Mouse (Mus musculus): Measurements from ENCODE around the gene Hps4.

Hps4 gene

DNA sequence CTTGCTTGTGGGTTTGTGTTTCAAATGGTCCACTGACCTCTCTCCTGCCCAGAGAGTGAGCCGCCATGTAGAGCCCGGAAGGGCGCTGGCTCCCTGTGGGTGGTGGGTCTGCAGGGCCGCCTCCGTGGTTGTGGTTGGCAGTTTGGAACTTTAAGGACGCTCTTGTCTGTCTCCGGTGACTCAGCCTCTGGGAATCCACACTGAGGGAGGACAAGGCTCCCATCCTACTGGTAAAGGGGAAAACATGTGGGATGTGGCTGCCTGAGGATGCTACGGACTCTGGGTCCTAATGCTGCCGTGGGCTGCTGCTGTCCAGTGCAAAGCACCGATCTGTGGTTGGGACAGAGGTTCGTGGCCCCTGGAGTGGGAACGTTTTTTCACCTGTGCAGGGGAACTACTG lies 25.0 kb downstream of the Hps4 start:
- no peak for DNase-seq

DNA sequence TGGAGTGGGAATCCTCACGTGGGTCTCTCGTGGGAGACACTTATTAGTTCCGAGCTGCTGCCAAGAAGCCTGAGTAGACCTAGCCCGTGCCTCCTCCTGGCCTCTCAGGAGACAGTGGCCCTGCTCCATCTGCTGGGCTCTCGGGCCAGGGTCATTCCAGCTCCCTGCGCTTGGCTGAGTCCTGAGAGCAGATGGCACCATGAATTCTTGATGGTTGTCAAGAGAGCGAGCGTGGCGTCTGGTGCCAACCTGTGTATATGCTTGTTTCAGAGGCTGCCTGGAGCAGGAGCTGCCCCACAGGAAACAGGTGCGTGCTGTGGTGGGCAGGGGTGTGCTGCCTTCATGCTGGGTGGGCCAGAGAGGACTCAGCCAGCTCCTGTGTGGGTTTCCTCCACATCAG lies 25.8 kb downstream of the Hps4 start:
- DNase-seq = no peak

DNA sequence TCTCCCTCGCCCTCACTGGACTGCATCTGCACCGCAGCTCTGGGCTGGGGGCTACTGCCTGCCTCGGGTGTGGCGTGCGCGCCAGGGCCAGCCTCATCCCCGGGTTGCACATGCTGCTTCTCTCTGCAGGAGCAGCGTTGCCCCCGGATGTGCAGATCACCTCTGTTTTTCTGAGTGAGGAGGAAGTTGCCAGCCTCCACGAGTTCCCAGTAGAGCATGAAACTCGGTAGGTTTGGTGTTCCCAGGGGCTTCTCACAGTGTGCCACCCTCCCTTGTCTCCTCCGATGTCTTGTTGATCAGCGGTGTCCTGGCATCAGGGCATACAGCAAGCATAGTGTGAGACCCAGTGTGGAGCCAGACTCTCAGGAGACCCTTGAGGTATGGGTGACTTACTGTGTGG lies 26.4 kb downstream of the Hps4 start:
- no peak for DNase-seq

DNA sequence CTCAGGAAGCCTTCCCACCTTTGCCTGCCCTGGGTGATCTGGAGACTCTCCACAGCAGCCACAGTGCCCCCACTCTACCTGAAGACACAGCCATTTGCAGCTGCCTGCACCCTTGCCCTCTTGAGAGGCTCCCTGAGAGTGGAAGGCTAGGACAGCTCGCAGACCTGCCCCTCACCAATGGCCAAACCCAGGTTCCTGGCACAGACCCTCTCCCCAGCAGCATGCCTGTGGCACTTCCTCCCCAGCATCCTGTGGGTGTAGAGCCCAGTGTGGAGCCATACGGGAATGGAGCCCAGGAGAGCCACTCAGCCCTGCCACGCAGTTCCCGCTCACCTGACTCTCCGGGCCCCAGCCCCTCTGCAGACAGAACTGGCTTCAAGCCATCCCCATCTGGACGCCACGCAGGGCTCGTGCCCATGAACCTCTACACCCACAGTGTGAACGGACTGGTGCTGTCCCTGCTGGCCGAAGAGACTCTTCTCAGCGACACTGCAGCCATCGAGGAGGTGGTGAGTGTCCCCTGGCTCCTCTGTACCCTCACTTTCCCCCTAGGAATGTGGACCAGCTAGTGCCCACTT lies 27.4 kb downstream of the Hps4 start:
- DNase-seq = no peak

DNA sequence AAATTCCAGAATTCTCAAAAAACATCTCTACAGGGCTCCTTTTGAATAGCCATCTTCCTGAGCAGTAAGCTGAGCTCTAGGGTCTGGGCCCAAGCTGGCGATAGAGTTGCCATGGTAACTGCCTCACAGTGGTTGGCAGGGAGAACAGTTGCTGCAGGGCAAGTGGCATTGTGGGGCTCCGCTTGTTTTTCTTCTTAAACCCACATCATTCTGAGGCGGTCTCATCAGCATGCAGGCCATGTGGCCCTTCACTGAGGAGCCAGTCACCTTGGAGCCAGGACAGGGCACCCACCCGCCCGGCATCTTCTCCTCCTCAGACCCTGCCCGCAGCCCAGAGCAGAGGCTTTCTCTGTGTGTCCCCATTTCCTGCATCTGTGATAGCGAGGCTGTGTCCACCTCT lies 29.1 kb downstream of the Hps4 start:
- no peak for DNase-seq

DNA sequence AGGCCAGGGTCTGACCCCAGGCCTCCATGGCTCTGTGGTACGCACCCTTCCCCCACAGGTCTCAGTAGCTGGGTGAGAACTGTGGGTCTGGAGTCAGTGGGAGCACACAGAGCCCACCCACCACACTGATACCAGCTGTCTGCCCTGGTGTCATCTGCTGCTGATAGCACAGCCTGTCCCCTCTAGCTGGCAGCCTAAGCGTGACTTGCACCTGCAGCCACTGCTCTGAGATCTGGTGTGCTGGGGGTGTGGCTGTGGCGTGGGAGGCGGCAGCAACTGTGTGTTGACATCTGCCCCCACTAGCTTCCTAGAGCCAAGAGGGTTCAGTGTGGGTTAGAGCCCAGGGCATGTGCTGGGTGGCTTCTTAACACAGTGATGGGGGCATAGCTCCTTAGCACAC lies 33.2 kb downstream of the Hps4 start:
- no peak for DNase-seq

DNA sequence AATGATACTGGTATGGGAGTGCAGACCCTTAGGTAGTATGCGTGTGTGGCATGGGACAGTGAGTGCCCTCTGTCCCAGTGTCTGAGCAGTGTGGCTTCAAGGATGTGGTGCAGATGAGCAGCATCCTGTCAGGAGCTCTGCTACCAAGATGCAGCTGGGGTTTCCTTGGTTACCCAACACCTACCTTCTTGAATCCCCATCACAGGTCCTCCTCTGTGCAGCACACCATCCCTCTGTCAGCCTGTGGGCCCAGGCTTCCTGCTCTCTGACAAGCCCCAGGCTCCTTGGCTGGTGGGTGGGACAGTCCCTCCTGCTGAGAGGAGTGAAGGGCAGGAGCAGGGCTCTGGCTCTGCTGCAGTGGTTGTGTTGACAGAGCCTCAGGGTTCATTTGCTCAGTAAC lies 34.5 kb downstream of the Hps4 start:
- no peak for DNase-seq

DNA sequence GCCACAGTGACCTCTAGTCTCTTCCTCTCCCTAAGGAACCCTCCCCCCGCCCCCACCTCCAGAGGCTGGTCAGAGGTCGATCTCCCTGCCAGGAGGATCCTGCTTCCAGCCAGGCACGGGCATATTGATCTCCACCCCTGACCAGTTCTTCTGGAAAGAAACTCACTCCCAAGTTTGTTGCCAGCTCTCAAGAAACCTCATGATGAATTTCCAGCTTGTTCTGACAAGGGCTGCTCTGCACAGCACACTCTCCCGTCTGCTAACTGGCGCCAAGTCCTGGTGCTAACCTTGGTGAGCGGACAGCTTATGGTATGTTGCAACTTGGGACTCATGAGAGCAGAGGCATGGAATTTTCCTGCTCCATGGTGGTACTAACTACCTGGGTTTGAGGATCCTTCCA lies 35.8 kb downstream of the Hps4 start:
- no peak for DNase-seq

DNA sequence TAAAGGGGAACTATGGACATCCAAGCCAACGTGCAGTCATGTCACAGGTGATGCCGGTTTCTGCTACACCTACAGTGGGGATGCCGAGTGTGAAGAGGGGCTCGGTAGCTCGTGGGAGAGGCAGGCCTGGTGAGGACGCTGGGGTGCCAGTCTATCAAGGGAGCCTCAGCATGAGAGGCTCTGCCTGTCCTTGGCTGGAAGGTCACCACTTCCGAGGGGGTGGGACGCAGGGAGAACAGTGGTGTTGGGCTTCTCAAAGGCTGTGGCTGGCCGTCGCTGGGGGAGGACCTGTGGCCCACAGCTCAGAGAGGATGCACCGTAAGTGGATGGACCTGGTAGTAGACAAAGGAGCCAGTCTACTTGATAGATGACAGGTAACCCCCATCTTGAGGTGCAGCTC lies 38.3 kb downstream of the Hps4 start:
- no peak for DNase-seq

DNA sequence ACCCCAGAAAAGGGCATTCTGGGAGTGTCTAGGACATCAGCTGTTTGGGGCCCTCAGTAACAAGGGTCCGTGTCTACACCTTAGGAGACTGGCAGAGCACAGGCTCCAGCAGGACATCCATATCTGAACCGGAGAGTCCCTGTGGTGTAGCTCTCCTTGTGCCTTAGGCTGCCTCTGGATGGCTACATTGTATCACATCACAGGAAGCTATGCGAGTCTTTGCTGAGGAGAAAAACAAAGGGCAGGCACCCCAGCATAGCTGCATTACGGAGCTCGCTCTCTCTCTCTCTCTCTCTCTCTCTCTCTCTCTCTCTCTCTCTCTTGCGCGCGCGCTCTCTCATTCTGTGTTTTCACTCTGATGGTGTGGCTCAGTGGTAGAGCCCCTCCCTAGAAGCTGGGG lies 39.2 kb downstream of the Hps4 start:
- DNase-seq = no peak

DNA sequence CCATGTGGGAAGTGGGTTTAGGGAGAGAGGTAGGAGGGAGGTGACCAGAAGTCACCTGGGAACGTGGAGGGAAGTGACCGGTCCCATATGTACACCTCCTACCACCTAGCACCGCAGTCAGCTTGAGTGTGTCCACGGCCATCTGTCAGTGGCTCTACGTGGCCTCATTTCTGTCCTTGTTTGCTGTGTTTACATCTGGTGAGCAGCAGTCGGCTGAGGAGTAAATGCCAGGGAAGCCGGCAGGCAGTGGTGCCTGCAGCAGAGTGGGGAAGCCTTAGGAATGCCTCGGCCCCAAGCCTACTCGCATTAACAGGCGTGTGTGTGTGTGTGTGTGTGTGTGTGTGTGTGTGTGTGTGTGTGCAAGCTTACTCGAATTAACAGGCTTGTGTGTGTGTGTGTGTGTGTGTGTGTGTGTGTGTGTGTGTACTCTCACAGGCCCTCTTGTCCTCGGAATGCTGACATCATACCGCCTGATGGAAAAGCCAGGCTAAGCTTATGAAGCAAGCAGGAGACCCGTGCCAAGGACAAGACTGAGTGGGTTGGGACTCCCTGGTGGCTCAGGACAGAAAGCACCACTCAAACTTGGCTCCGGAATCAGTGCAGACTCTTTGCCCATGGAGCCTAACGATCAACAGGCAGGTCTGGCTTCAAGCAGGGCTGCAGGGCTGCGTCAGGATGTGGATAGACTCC lies 39.9 kb downstream of the Hps4 start:
- peak; percentile 50 for DNase-seq

DNA sequence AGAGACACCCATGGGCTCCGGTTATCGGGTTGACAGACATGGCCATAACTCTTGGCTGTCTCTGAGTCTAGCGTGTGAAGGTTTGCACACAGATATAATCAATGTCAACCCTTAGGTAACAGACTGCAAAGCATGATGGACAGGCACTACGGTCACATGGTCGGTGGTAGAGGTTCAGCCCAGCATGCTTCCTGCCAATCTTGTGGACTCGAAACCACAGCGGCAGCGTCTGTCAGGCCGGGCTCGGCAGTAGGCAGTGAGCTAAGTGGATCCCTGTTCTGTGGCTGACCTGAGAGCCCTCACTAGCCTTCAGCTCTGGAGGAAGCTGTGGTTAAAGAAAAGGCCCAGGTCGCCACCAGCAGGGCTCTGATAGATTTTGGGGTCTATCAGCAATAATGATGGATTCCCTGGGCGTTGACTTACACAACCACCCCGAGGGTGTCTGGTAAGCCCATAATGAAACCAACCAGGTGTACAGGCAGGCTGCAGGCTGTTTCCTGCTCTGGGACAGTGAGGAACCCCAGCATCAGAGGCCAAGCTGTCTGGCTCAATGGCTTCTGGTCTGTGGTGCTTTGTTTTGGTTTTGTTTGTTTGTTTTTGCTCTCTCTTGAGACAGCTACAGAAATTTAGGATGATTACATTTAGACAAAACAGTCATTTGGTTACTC lies 42.1 kb downstream of the Hps4 start:
- no peak for DNase-seq

DNA sequence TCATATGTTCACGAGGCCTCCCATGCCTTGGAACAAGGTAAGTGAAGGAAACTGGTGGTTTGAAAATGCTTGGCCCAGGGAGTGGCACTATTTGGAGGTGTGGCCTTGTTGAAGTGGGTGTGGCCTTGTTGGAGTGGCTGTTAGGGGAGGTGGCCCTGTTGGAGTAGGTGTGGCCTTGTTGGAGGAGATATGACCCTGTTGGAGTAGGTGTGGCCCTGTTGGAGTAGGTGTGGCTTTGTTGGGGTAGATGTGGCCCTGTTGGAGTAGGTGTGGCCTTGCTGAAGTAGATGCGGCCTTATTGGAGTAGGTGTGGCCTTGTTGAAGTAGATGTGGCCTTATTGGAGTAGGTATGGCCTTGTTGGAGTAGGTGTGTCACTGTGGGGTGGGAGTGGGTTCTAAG lies 43.1 kb downstream of the Hps4 start:
- DNase-seq = no peak

DNA sequence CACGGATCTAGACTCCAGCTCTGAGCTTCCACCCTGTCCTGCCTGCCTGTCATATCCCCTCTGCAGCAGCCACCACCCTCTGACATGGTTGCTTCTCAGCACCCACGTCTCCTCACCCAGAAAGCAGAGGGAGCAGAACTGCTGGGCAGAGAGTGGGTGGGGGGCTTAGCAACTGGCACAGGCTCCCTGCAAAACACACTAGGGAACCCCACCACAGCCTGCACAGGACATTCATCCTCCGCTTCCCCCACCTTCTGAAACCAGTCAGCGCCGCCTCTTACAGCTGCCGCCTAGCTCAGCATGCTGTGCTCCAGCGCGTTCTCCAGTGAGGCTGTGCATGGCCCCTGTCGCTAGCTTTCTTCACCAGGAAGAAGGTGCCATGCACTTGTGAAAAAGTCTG lies 46.5 kb downstream of the Hps4 start:
- no peak for DNase-seq

DNA sequence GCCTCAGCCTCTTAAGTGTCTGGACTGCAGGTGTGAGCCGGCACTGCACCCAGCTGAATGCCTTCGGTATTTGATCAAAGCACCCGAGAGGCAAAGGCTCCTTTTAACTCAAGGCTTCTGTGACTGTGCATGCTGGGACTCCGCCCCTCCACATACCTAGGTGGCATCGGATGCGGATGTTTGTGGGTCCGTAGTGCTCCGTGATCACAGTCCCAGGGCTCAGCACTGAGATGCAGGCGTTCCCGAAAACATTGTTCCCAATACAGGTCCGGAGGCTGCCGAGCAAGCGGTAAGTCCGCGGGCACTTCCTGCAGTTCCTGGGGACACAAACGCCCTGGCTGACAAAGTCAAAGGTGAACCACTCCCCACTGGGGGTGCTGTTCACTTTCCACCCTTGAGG lies 48.1 kb downstream of the Hps4 start:
- DNase-seq = no peak

DNA sequence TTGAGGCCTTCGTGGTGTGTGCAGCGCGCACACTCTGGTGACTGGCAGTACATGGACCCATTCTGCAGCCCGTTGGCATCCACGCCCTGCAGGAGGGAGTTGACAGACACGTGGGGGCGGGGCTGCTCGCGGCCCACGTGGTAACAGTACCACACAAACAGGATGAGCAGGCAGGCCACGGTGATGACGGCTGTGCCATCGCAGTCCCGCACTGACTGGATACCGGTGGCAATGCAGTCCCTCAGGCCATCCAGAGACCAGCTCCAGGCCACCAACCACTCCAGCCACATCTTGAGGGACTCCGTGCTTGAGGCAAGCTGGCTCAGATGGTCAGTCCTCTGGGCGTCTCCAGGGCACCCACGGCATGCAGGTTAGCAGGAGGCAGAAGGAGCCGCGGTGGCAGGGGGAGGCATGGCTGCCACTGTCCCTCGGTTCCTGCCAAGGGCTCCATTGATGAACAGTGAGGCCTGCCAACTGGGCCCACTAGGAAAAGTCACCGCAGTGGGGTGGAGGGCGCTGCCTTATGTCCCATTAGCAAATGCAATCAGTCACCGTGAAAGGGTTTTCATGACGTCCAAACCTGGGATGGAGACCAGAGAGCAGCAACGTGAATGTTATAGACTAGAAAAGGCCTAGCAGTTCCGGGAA lies 48.9 kb downstream of the Hps4 start:
- no peak for DNase-seq

DNA sequence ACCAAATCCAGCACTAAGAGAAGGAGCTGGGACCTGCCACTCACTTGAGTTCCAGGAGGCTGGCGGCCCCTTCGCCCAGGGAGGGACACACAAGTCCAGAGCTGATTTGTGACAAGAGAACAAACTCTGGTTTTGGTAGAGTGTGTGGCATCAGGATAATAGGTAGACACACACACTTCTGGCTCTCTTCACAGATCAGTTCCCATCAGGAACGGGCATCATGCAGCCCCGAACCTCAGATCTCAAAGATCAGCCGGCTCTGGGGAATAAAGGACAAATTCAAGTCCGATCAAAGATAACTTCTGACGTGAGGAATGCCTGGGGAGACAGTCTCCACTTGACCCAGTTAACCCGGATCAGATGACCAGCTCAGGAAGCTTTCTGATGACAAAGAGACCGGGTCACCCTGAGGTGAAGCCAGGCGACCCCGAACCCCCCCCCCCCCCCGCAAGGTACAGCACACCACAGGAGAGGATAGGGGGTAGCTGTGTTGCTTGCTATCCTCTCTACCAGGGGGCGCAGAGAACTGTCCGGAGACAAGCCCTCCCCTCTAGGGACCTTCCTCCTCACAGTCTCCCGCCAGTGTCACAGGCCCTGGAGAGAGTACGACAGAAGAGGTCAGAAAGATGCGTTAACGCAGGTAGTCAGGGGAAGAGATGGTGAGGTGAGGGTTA lies 51.0 kb downstream of the Hps4 start:
- DNase-seq = no peak

DNA sequence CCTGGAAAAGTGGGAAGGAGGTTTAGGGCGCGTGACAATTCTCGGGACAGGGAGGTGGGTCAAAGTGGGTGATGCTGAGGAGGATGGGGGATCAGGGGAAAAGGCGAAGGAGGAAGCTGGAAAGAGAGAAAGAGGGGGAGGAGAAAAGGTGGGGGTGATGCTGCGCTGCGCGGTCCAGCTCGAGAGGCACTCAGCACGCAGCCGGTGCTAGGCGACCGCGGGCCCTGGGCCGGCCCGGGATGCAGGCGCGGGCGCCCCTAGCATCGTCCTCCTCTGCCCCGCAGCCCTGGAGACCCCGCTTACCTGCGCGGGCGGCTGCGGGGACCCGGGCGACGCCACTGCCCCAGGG lies 51.5 kb downstream of the Hps4 start:
- no peak for DNase-seq

DNA sequence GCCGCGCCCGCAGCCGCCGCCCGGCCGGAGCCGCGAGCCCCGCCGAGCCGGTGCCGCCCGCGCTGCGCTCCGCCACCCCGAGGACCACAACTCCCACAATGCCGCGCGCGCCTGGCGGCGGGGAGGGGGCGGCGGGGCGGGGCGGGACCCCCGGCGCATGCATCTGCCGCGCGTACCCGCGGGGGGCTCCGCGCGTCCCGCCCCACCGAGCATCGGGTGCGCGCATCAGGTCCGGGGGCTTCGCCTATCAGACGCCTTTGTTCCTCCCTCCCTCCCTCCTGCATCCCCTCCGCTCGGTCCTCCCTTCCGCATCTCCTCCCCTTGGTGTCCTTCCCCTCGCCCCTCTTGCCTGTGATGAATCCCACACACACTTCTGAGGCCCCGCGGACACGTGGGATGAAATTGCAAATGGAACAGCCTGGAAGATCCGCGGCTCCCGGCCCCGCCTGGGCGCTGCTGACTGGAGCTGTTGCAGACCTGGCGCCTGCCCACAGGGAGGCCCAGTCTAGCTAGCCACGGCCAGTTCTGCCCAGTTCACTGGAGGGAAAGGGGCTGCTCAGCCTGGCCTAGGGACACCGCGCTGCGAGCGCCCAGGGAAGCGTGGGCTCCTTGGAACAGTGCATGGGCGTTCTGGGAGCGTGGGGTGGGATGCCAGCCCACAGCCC lies 52.0 kb downstream of the Hps4 start, which contains the start of gene Asphd2:
Gene Asphd2 (minus strand): TSS at position 88 of the 665 bp plus-strand sequence.
- no peak for DNase-seq

DNA sequence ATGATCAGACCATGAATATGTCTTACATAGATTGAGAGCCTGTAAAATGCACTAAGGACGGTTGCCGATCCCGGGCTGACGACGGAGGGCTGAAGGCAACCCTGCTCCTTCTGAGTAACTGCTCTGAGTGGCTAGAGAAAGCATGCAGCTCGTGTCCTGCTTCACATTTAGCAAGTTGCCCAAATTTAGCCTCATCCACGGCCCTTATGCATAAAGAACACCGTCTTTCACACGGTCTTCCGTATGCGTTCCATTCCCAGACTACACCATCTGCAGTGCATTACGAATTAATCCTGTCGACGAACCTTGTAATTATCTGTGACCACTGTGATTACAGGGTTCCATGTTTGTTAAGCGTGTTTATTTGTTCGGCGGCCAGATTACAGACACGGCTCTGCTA lies 53.2 kb downstream of the Hps4 start:
- no peak for DNase-seq

DNA sequence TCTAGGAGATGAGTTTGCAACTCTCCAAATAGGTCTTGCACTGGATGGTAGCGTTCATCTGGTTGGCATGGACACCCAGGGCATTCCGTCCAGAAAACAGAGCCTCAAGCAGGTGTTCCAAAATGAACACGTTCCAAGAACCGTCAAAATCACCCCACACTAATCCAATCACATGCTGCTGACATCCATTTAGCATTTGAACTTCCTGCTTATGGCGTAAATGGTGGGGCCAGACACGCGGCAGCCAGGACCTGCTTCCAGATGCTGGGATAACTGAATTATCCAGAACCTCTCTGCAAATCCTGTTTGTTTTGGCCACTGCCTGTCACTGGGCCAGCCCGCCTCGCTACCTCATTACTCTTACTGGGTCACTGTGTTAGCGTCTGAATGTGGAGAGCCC lies 56.4 kb downstream of the Hps4 start:
- no peak for DNase-seq

DNA sequence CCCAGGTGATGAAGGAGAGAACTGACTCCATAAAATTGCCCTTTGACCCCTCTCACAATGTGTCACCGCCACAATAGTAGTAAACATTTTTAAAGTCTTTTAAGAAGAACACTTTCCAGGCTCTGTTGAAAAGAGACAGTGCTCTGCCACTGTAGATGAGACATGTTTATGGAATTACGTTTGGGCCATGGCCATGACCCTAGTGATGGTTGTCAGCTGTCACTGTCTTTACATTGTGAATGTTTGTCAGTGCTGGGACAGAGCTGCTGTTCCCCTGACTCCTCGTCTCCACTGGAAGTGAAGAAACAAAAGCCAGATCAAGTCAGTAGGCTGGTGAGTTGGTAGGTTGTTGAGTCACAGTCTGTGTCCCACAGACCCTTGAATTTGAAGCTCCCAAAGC lies 59.6 kb downstream of the Hps4 start:
- no peak for DNase-seq

DNA sequence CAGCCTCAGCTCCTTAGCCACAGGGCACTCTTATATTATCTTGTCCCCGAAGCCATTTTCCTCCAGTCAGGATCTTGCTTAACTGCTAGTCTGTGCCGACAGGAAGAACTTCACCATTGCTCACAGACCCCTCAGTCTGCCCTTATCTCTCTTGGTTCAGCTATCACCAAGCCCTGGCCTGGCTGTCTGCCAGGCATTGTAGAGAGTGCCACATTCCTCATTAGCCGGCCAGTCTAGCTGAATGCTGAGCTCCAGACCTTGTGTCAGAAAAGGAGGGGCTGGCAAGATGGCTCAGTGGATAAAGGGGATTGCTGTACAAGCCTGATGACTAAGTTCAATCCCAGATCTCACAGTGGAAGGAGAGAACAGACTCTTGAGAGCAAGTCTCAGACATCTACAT lies 63.1 kb downstream of the Hps4 start:
- DNase-seq = no peak

Data from lung, postnatal 36 days (tissue).